Mouse (Mus musculus): ENCODE results near the gene Igsf21. TPM values are rescaled to one million over a fixed set of nuclear protein-coding genes. Genes with fewer than 3 reads are reported as not detected.

The Igsf21 gene
- total RNA-seq, 1 experiment from 2014 or later = not detected

DNA sequence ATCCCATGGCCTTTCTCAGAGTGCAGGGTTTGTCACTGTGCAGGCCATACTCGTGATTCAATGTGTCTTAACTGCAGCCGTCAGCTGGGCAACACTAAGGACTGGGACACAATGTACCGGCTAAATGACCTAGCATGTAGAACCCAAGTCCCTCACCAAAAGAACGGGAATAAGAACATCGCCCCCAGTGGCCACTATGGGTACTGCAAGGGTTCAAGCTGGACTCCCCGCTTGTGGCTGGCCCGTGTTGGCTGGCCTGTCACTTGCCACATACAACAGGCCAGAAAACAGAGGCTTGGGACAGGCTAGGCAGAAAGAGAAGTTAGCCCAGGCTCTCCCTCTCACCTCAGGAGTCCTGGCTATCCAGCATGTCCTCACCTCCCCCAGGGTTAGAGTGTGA lies 213.2 kb downstream of the Igsf21 start:
- ATAC-seq (replicated peaks; ENCODE audit: insufficient number of reproducible peaks, low FRiP score, low TSS enrichment, poor library complexity, severe bottlenecking) = no peak; the same call in 1 of the 2 replicates

DNA sequence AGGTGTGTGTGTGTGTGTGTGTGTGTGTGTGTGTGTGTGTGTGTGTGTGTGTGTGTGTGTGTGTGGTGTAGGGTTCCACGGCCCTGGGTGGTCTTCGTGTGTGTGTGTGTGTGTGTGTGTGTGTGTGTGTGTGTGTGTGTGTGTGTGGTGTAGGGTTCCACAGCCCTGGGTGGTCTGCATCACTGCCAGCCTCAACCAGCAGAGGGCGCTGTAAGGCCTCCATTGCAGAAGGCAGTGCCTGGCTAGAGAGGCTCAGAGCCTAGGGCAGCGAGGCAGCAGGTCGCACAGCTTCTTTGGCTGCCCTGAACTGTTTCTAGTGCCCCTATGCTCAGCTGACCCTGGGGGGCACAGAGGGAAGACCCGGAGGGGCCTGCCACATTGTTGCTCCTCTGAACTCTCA lies 216.2 kb downstream of the Igsf21 start:
- no peak for ATAC-seq (replicated peaks; ENCODE audit: insufficient number of reproducible peaks, low FRiP score, low TSS enrichment, poor library complexity, severe bottlenecking)

DNA sequence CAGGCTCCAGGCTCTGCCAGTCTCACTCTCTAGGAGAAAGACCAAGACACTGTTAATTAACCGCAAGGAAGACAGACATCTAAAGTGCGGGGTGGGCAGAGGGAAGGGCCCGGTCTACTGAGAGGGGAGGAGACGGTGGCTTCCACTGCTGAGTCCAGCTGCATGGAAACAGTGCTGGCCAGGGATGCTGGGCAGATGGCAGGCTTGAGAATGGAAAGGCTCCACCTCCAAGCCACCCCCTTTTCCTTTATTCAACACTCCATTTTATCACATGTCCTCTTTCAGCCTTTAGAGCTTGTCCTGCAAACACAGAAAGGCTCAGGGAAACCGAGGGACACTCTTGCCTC lies 216.6 kb downstream of the Igsf21 start:
- ATAC-seq (replicated peaks; ENCODE audit: insufficient number of reproducible peaks, low FRiP score, low TSS enrichment, poor library complexity, severe bottlenecking) = no peak

- ATAC-seq (replicated peaks; ENCODE audit: insufficient number of reproducible peaks, low FRiP score, low TSS enrichment, poor library complexity, severe bottlenecking) = no peak
These were observed 217.1 kb downstream of the Igsf21 start for GRCm38 (mm10) chr4:140029324-140030039.

- no peak for ATAC-seq (replicated peaks; ENCODE audit: insufficient number of reproducible peaks, low FRiP score, low TSS enrichment, poor library complexity, severe bottlenecking)
These were observed 222.8 kb downstream of the Igsf21 start for GRCm38 (mm10) chr4:140023833-140024232.

GRCm38 (mm10) chr4:140015916-140016315 lies 230.7 kb downstream of the Igsf21 start:
- no peak for ATAC-seq (replicated peaks; ENCODE audit: insufficient number of reproducible peaks, low FRiP score, low TSS enrichment, poor library complexity, severe bottlenecking)

GRCm38 (mm10) chr4:140010728-140011470 lies 235.7 kb downstream of the Igsf21 start:
- no peak for ATAC-seq (replicated peaks; ENCODE audit: insufficient number of reproducible peaks, low FRiP score, low TSS enrichment, poor library complexity, severe bottlenecking)

GRCm38 (mm10) chr4:140004932-140005331 lies 241.7 kb downstream of the Igsf21 start:
- ATAC-seq (replicated peaks; ENCODE audit: insufficient number of reproducible peaks, low FRiP score, low TSS enrichment, poor library complexity, severe bottlenecking) = no peak

GRCm38 (mm10) chr4:140004170-140004569 lies 242.4 kb downstream of the Igsf21 start:
- ATAC-seq (replicated peaks; ENCODE audit: insufficient number of reproducible peaks, low FRiP score, low TSS enrichment, poor library complexity, severe bottlenecking) = no peak

- no peak for ATAC-seq (replicated peaks; ENCODE audit: insufficient number of reproducible peaks, low FRiP score, low TSS enrichment, poor library complexity, severe bottlenecking)
These were observed 244.5 kb downstream of the Igsf21 start for GRCm38 (mm10) chr4:140002069-140002468.

DNA sequence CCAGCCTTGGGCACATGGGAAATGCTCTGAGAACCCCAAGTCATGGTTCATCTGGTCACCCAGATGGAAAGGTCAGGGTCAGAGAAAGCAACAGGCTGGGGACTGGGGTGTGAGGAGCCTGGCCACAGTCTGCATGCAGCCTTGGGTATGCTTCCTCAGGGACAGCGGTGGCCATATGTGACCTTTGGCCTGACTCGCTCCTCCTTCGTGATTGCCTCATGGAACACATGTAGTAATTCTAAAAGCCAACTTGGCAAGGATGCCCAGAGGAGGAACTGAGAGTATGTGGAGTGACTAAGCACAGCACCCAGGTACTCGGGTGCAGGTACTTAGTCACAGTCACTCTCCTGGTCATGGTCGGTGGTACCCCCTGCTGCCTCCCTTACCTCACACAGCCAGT lies 245.7 kb downstream of the Igsf21 start:
- ATAC-seq (replicated peaks; ENCODE audit: insufficient number of reproducible peaks, low FRiP score, low TSS enrichment, poor library complexity, severe bottlenecking) = no peak

DNA sequence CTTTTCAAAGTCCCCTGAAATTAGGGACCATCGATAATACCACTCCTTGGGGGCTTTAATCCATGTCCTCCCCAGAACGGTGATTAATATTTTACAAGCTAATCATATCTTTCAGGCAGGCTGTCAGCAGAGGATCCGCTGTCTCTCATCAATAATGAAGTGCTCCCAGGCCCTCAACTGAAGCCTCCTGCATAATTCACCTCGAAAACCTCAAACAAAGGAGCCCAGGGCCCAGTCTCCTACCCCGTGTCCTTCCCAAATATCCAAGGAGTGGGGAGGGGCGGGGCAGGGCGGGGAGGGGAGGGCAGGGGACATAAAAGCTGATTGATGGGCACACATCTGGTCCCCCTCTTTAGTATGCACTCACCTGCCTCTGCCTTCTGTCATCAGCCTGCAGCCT lies 247.6 kb downstream of the Igsf21 start:
- ATAC-seq (replicated peaks; ENCODE audit: insufficient number of reproducible peaks, low FRiP score, low TSS enrichment, poor library complexity, severe bottlenecking) = no peak

- no peak for ATAC-seq (replicated peaks; ENCODE audit: insufficient number of reproducible peaks, low FRiP score, low TSS enrichment, poor library complexity, severe bottlenecking)
These were observed 250.9 kb downstream of the Igsf21 start for GRCm38 (mm10) chr4:139995659-139996058.

- no peak for ATAC-seq (replicated peaks; ENCODE audit: insufficient number of reproducible peaks, low FRiP score, low TSS enrichment, poor library complexity, severe bottlenecking)
These were observed 253.4 kb downstream of the Igsf21 start for GRCm38 (mm10) chr4:139993111-139993755.

- ATAC-seq (replicated peaks; ENCODE audit: insufficient number of reproducible peaks, low FRiP score, low TSS enrichment, poor library complexity, severe bottlenecking) = no peak
These were observed 259.7 kb downstream of the Igsf21 start for GRCm38 (mm10) chr4:139986913-139987312.

GRCm38 (mm10) chr4:139978716-139979115 lies 267.9 kb downstream of the Igsf21 start:
- no peak for ATAC-seq (replicated peaks; ENCODE audit: insufficient number of reproducible peaks, low FRiP score, low TSS enrichment, poor library complexity, severe bottlenecking)

DNA sequence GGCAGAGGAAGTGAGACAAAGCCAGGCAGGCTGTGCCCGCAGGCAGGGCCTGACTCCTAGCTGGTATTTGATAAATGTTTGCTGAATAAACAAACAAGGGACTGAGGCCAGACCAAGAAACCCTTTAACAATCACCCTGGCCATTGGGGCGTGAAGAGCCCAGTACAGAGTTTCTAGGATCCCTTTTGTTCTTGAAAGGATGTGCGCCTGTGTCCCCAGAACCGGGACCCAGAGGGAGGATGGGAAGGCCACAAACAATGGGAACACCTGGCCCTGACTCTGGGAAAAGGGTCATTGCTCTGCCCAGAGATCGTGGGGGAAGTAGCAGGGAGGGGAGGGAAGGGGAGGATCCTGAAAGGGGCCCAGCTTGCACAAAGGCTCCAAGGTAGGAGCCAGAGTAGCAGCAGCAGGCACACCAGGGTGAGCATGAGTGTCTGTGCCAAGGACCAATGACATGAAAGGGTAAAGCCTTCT lies 269.2 kb downstream of the Igsf21 start:
- ATAC-seq (replicated peaks; ENCODE audit: insufficient number of reproducible peaks, low FRiP score, low TSS enrichment, poor library complexity, severe bottlenecking) = no peak
